Mouse (Mus musculus): Measurements from ENCODE around the gene Tprn. TPM values are rescaled to one million over a fixed set of nuclear protein-coding genes. Genes with fewer than 3 reads are reported as not detected.

Tprn gene
- polyA plus RNA-seq, 1 experiment from 2014 or later, result 5.3 TPM

- DNase-seq (ENCODE audit: low spot score) (no peak), ATAC-seq (ENCODE audit: insufficient read depth, low FRiP score, low TSS enrichment) (no peak)
- no peak overlapping the region for H3K27ac ChIP-seq (ENCODE audit: low read depth, low read length)
- no peak overlapping the region for H3K4me2 ChIP-seq (ENCODE audit: low read depth)
- H3K4me3 ChIP-seq (ENCODE audit: low read depth, low read length), result no peak overlapping the region
- no peaks in the 10 kb centered on the region for H3K4me1 ChIP-seq (ENCODE audit: control insufficient read depth, insufficient read depth, low read length)
- H3K27me3 ChIP-seq (ENCODE audit: control insufficient read depth, insufficient read depth, low read length), result no peaks in the 10 kb centered on the region
- 54% methylated on average over 12 of the region's 12 CpGs for WGBS
- H3K36me3 ChIP-seq (ENCODE audit: control insufficient read depth, insufficient read depth, low read length), result no peaks in the 10 kb centered on the region
- H3K9ac ChIP-seq (ENCODE audit: low read length), result no peak overlapping the region
- H3K9me3 ChIP-seq (ENCODE audit: control insufficient read depth, low read length), result no peaks in the 10 kb centered on the region
Observed at GRCm38 (mm10) chr2:25231038-25231437, 31.4 kb upstream of the Tprn start.

GRCm38 (mm10) chr2:25233421-25233820 lies 29.0 kb upstream of the Tprn start:
- no peaks in the 10 kb centered on the region for H3K36me3 ChIP-seq (ENCODE audit: control insufficient read depth, insufficient read depth, low read length)
- no peaks in the 10 kb centered on the region for H3K27me3 ChIP-seq (ENCODE audit: control insufficient read depth, insufficient read depth, low read length)
- no peak overlapping the region for H3K4me3 ChIP-seq (ENCODE audit: low read depth, low read length)
- ATAC-seq (ENCODE audit: insufficient read depth, low FRiP score, low TSS enrichment), result no peak
- WGBS, result 78% methylated on average over 4 of the region's 4 CpGs
- no peak overlapping the region for H3K9ac ChIP-seq (ENCODE audit: low read length)
- no peak for DNase-seq (ENCODE audit: low spot score)
- H3K4me2 ChIP-seq (ENCODE audit: low read depth), result no peak overlapping the region
- no peaks in the 10 kb centered on the region for H3K9me3 ChIP-seq (ENCODE audit: control insufficient read depth, low read length)
- no peak overlapping the region for H3K27ac ChIP-seq (ENCODE audit: low read depth, low read length)
- no peaks in the 10 kb centered on the region for H3K4me1 ChIP-seq (ENCODE audit: control insufficient read depth, insufficient read depth, low read length)

- no peak within 1 kb of the TSS for H3K9ac ChIP-seq (ENCODE audit: low read length)
- H3K27ac ChIP-seq (ENCODE audit: low read depth, low read length), result no peak within 1 kb of the TSS
- no peaks in the 10 kb centered on the region for H3K36me3 ChIP-seq (ENCODE audit: control insufficient read depth, insufficient read depth, low read length)
- no peak within 1 kb of the TSS for H3K4me2 ChIP-seq (ENCODE audit: low read depth)
- H3K4me1 ChIP-seq (ENCODE audit: control insufficient read depth, insufficient read depth, low read length), result no peaks in the 10 kb centered on the region
- H3K9me3 ChIP-seq (ENCODE audit: control insufficient read depth, low read length), result no peaks in the 10 kb centered on the region
- no peak for ATAC-seq (ENCODE audit: insufficient read depth, low FRiP score, low TSS enrichment)
- WGBS, result 82% methylated on average over 3 of the region's 3 CpGs
- H3K27me3 ChIP-seq (ENCODE audit: control insufficient read depth, insufficient read depth, low read length), result no peaks in the 10 kb centered on the region
- DNase-seq (ENCODE audit: low spot score), result no peak
- no peak within 1 kb of the TSS for H3K4me3 ChIP-seq (ENCODE audit: low read depth, low read length)
Observed at GRCm38 (mm10) chr2:25234050-25234449, 28.4 kb upstream of the Tprn start, which contains the start of gene Slc34a3. Gene Slc34a3, minus strand, starts transcription at chr2:25234364.

- H3K27ac ChIP-seq (ENCODE audit: low read depth, low read length), result no peak overlapping the region
- H3K4me3 ChIP-seq (ENCODE audit: low read depth, low read length), result no peak overlapping the region
- no peaks in the 10 kb centered on the region for H3K9me3 ChIP-seq (ENCODE audit: control insufficient read depth, low read length)
- no peak overlapping the region for H3K9ac ChIP-seq (ENCODE audit: low read length)
- H3K4me2 ChIP-seq (ENCODE audit: low read depth), result no peak overlapping the region
- ATAC-seq (ENCODE audit: insufficient read depth, low FRiP score, low TSS enrichment) (no peak), DNase-seq (ENCODE audit: low spot score) (no peak)
- H3K4me1 ChIP-seq (ENCODE audit: control insufficient read depth, insufficient read depth, low read length), result no peaks in the 10 kb centered on the region
- H3K36me3 ChIP-seq (ENCODE audit: control insufficient read depth, insufficient read depth, low read length), result no peaks in the 10 kb centered on the region
- WGBS, result 73% methylated on average over 5 of the region's 5 CpGs
- H3K27me3 ChIP-seq (ENCODE audit: control insufficient read depth, insufficient read depth, low read length), result no peaks in the 10 kb centered on the region
Observed at GRCm38 (mm10) chr2:25234551-25235220, 27.7 kb upstream of the Tprn start.

- Histone ChIP-seq H3K36me3 (ENCODE audit: control insufficient read depth, insufficient read depth, low read length) (no peaks in the 10 kb centered on the region), H3K27ac (ENCODE audit: low read depth, low read length) (no peak within 1 kb of the TSS), H3K4me2 (ENCODE audit: low read depth) (no peak within 1 kb of the TSS), H3K4me3 (ENCODE audit: low read depth, low read length) (no peak within 1 kb of the TSS), H3K27me3 (ENCODE audit: control insufficient read depth, insufficient read depth, low read length) (peaks cover 7% of the 10 kb centered on the region), H3K9ac (ENCODE audit: low read length) (no peak within 1 kb of the TSS), H3K9me3 (ENCODE audit: control insufficient read depth, low read length) (no peaks in the 10 kb centered on the region), H3K4me1 (ENCODE audit: control insufficient read depth, insufficient read depth, low read length) (peaks cover 8% of the 10 kb centered on the region)
- WGBS, result 42% methylated on average over 8 of the region's 8 CpGs
- no peak for ATAC-seq (ENCODE audit: insufficient read depth, low FRiP score, low TSS enrichment)
- DNase-seq (ENCODE audit: low spot score), result no peak
Observed at GRCm38 (mm10) chr2:25236614-25237013, 25.8 kb upstream of the Tprn start, which contains the start of gene Rnf224. Gene Rnf224, minus strand, starts transcription at chr2:25236787.

- Histone ChIP-seq H3K4me2 (ENCODE audit: low read depth) (no peak overlapping the region), H3K4me1 (ENCODE audit: control insufficient read depth, insufficient read depth, low read length) (peaks cover 14% of the 10 kb centered on the region), H3K27ac (ENCODE audit: low read depth, low read length) (no peak overlapping the region), H3K9me3 (ENCODE audit: control insufficient read depth, low read length) (no peaks in the 10 kb centered on the region), H3K36me3 (ENCODE audit: control insufficient read depth, insufficient read depth, low read length) (no peaks in the 10 kb centered on the region), H3K9ac (ENCODE audit: low read length) (no peak overlapping the region), H3K4me3 (ENCODE audit: low read depth, low read length) (no peak overlapping the region), H3K27me3 (ENCODE audit: control insufficient read depth, insufficient read depth, low read length) (peaks cover 14% of the 10 kb centered on the region)
- ATAC-seq (ENCODE audit: insufficient read depth, low FRiP score, low TSS enrichment) (no peak), DNase-seq (ENCODE audit: low spot score) (no peak)
- 71% methylated on average over 4 of the region's 4 CpGs for WGBS
Observed at GRCm38 (mm10) chr2:25237522-25237921, 24.9 kb upstream of the Tprn start.

- no peak overlapping the region for H3K4me2 ChIP-seq (ENCODE audit: low read depth)
- no peaks in the 10 kb centered on the region for H3K36me3 ChIP-seq (ENCODE audit: control insufficient read depth, insufficient read depth, low read length)
- no peaks in the 10 kb centered on the region for H3K9me3 ChIP-seq (ENCODE audit: control insufficient read depth, low read length)
- H3K4me1 ChIP-seq (ENCODE audit: control insufficient read depth, insufficient read depth, low read length), result peaks cover 18% of the 10 kb centered on the region
- DNase-seq (ENCODE audit: low spot score), result no peak
- no peak for ATAC-seq (ENCODE audit: insufficient read depth, low FRiP score, low TSS enrichment)
- no peak overlapping the region for H3K9ac ChIP-seq (ENCODE audit: low read length)
- no peak overlapping the region for H3K4me3 ChIP-seq (ENCODE audit: low read depth, low read length)
- peaks cover 19% of the 10 kb centered on the region for H3K27me3 ChIP-seq (ENCODE audit: control insufficient read depth, insufficient read depth, low read length)
- H3K27ac ChIP-seq (ENCODE audit: low read depth, low read length), result no peak overlapping the region
Observed at GRCm38 (mm10) chr2:25238106-25238505, 24.3 kb upstream of the Tprn start.

- no peak for ATAC-seq (ENCODE audit: insufficient read depth, low FRiP score, low TSS enrichment)
- peaks cover 18% of the 10 kb centered on the region for H3K4me1 ChIP-seq (ENCODE audit: control insufficient read depth, insufficient read depth, low read length)
- H3K9me3 ChIP-seq (ENCODE audit: control insufficient read depth, low read length), result no peaks in the 10 kb centered on the region
- peaks cover 19% of the 10 kb centered on the region for H3K27me3 ChIP-seq (ENCODE audit: control insufficient read depth, insufficient read depth, low read length)
- no peak for DNase-seq (ENCODE audit: low spot score)
- no peak overlapping the region for H3K4me3 ChIP-seq (ENCODE audit: low read depth, low read length)
- WGBS, result 79% methylated on average over 3 of the region's 3 CpGs
- H3K27ac ChIP-seq (ENCODE audit: low read depth, low read length), result no peak overlapping the region
- H3K9ac ChIP-seq (ENCODE audit: low read length), result no peak overlapping the region
- H3K4me2 ChIP-seq (ENCODE audit: low read depth), result no peak overlapping the region
- H3K36me3 ChIP-seq (ENCODE audit: control insufficient read depth, insufficient read depth, low read length), result no peaks in the 10 kb centered on the region
Observed at GRCm38 (mm10) chr2:25239766-25240165, 22.7 kb upstream of the Tprn start.

- DNase-seq (ENCODE audit: low spot score) (no peak), ATAC-seq (ENCODE audit: insufficient read depth, low FRiP score, low TSS enrichment) (0 out of 2 replicates have a peak, but pooled peaks have one; percentile 1)
- WGBS, result 51% methylated on average over 8 of the region's 8 CpGs
Observed at GRCm38 (mm10) chr2:25240310-25240709, 22.1 kb upstream of the Tprn start.

More at GRCm38 (mm10) chr2:25240310-25240709, 22.1 kb upstream of the Tprn start:
- peak overlapping the region; percentile 98 for H3K4me2 ChIP-seq (ENCODE audit: low read depth)
- peaks cover 18% of the 10 kb centered on the region for H3K4me1 ChIP-seq (ENCODE audit: control insufficient read depth, insufficient read depth, low read length)
- no peak overlapping the region for H3K4me3 ChIP-seq (ENCODE audit: low read depth, low read length)
- H3K9me3 ChIP-seq (ENCODE audit: control insufficient read depth, low read length), result no peaks in the 10 kb centered on the region
- H3K9ac ChIP-seq (ENCODE audit: low read length), result no peak overlapping the region
- H3K36me3 ChIP-seq (ENCODE audit: control insufficient read depth, insufficient read depth, low read length), result no peaks in the 10 kb centered on the region
- peaks cover 19% of the 10 kb centered on the region for H3K27me3 ChIP-seq (ENCODE audit: control insufficient read depth, insufficient read depth, low read length)
- H3K27ac ChIP-seq (ENCODE audit: low read depth, low read length), result no peak overlapping the region
